Mouse (Mus musculus) liver, postnatal 0 days (tissue): Measurements from ENCODE around the gene Pfn3. TPM values are rescaled to one million over a fixed set of nuclear protein-coding genes. Genes with fewer than 3 reads are reported as not detected.

ENCODE experiments used
- ATAC-seq: fragments of 200-750 bp; cut with Nextera tagmentation; 2 replicates; pipeline ENCODE4 v1.8.0; 2017; ENCODE audit warnings: mild to moderate bottlenecking, moderate library complexity
- DNase-seq: peaks from one replicate; pipeline ENCODE4 v3.0.0-alpha.2; 2016
- H3K27ac ChIP-seq: fragments of 300-500 bp; sonication (generic); 2 replicates; pipeline ENCODE4 v1.5.1; 2014; ENCODE audit warnings: antibody characterized with exemption, moderate library complexity, mild to moderate bottlenecking, low read depth
- H3K27me3 ChIP-seq: fragments of 300-500 bp; sonication (generic); 2 replicates; pipeline ENCODE4 v1.6.1; 2014; ENCODE audit warnings: low read length, control low read depth, mixed read lengths; ENCODE audit not compliant: insufficient read depth
- H3K36me3 ChIP-seq: fragments of 300-500 bp; sonication (generic); replicated peaks from 2 replicates; pipeline ENCODE4 v1.6.1; 2014; ENCODE audit warnings: mild to moderate bottlenecking, control low read depth, low read length, moderate library complexity, mixed read lengths; ENCODE audit not compliant: insufficient read depth
- H3K4me1 ChIP-seq: fragments of 300-500 bp; sonication (generic); 2 replicates; pipeline ENCODE4 v1.6.1; 2014; ENCODE audit warnings: antibody characterized with exemption, mild to moderate bottlenecking, control low read depth; ENCODE audit not compliant: insufficient read depth
- H3K4me2 ChIP-seq: fragments of 300-500 bp; sonication (generic); 2 replicates; pipeline ENCODE4 v1.6.1; 2014; ENCODE audit warnings: low read depth, mild to moderate bottlenecking, low read length, moderate library complexity, mixed read lengths
- H3K4me3 ChIP-seq: fragments of 300-500 bp; sonication (generic); 2 replicates; pipeline ENCODE4 v1.5.1; 2014; ENCODE audit warnings: low read depth, low read length
- H3K9ac ChIP-seq: fragments of 300-500 bp; sonication (generic); replicated peaks from 2 replicates; pipeline ENCODE4 v1.6.1; 2014; ENCODE audit warnings: mild to moderate bottlenecking, moderate library complexity
- H3K9me3 ChIP-seq: fragments of 300-500 bp; sonication (generic); 2 replicates; pipeline ENCODE4 v1.6.1; 2016; ENCODE audit warnings: mild to moderate bottlenecking, control low read depth, low read length, mixed read lengths
- CTCF ChIP-seq: sonication (generic); IDR thresholded peaks from 2 replicates; pipeline ENCODE4 v1.5.1; 2016; ENCODE audit warnings: antibody characterized with exemption, low read depth
- EP300 ChIP-seq: IDR thresholded peaks from 2 replicates; pipeline ENCODE4 v1.6.1; 2016; ENCODE audit warnings: antibody characterized with exemption, low read depth, mild to moderate bottlenecking
- WGBS: fragments of 180-500 bp; shearing (Covaris S2); extraction: QIAGEN DNeasy Blood & Tissue Kit; methylation state at CpG from one replicate; pipeline ENCODE4 v1.1.7; 2014; ENCODE audit not compliant: insufficient replicate concordance; 5-methylcytosine and 5-hydroxymethylcytosine counted together
- polyA plus RNA-seq: library from polyadenylated mRNA; unstranded; fragments of >200 nt; fragmentation: Nextera tagmentation; extraction: Ambion mirVana; gene quantifications from 2 replicates; pipeline ENCODE4 v1.2.1, GENCODE M21; 2015

Pfn3 gene
- polyA plus RNA-seq, 1 experiment from 2014 or later = not detected

DNA sequence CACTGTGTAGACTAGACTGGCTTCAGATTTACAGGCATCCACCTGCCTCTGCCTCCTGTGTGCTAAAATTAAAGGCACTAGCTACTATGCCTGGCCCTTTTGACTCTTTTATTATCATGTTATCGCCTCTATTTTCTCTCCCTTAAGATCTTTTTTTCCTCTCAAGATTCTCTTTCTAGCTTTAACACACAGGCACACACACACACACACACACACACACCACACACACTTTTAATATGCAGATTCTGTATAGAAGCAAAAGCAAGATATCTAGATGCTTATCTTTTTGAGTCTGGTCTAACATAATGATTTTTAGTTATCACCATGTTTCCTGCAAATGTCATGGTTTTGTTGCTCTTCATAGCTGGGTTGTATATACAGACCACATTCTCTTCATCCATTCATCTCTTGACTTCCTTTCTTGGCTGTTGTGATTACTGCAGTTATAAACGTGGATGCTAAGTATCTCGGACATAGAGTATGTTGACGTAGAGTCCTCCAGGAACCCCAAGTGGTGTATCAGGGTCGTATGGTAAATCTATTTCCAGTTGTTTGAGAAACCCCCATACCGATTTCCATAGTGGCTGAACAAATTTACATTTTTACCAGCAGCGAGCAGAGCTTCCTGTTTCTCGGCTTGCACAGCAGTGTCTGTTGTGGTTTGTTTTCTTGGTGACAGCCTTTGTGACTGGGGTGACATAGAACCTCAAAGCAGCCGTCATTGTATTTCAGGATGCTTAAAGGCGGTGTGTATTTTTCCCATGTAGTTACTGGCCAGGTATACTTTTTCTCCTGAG is 17.1 kb upstream of the Pfn3 start:
- ATAC-seq = no peak
- Histone ChIP-seq H3K4me3 (no peak overlapping the region), H3K9ac (no peak overlapping the region), H3K27me3 (no peaks in the 10 kb centered on the region), H3K27ac (peak overlapping the region; percentile 49; the same call in 1 of the 2 replicates), H3K36me3 (no peaks in the 10 kb centered on the region), H3K4me1 (peaks cover 16% of the 10 kb centered on the region), H3K4me2 (no peak overlapping the region), H3K9me3 (no peaks in the 10 kb centered on the region)
- TF ChIP-seq EP300 (no peak), CTCF (no peak)
- no peak for DNase-seq
- 28% methylated on average over 10 of the region's 10 CpGs for WGBS

DNA sequence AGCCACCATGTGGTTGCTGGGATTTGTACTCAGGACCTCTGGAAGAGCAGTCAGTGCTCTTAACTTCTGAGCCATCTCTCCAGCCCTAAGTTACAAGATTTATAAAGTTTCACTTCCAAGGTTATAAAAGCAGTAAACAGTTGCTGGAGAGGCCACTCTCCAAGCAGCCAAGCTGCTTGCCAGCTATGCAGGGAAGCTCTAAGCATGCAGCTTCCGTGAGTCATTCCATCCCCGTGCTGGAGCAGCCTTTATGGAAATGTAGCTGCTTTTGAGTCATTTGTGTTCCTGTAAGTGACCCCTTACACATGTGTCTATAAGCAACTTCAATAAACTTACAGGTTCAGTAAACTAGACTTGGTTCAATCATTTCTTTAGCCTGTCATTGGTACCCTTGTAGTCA is 15.5 kb upstream of the Pfn3 start:
- no peak overlapping the region for H3K9ac ChIP-seq
- no peak overlapping the region for H3K4me3 ChIP-seq
- H3K36me3 ChIP-seq = no peaks in the 10 kb centered on the region
- no peak overlapping the region for H3K27ac ChIP-seq
- H3K27me3 ChIP-seq = no peaks in the 10 kb centered on the region
- no peak overlapping the region for H3K4me2 ChIP-seq
- no peaks in the 10 kb centered on the region for H3K9me3 ChIP-seq
- ATAC-seq (no peak), DNase-seq (no peak)
- H3K4me1 ChIP-seq = peaks cover 20% of the 10 kb centered on the region
- WGBS = 89% methylated on average over 2 of the region's 2 CpGs
- no peak for TF ChIP-seq EP300
- TF ChIP-seq CTCF = no peak

DNA sequence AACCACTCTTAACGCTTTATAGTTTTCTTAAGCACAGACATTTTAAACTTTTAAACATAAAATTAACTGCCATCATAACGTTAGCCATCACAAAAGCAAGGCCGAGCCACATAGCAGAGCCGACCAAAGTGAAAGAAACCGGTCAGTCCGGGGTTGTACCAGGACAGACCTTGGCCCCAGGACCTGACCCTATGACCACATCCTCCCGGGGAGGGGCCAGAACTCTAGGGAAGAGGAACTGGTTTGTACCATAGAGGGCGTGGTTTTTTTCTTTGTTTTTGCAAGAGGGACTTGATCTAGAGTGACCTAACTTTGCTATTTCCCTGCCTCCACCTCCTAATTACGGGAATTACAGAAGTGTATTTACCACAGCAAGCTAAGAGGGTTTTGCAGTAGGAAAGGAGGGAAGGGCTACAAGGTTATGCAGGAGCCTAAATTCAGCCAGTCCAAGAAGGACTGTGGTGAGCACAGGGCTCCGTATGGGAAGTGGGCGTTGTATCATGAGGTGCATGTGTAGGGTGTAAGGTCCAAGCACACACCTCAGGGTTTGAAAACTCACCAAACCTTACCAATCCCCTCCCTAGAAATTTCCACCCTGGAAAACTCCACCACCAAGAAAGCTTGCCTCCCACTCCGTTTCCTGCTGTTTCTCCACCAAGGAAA is 14.3 kb upstream of the Pfn3 start:
- DNase-seq = peak; percentile 83
- H3K9ac ChIP-seq = no peak overlapping the region
- H3K4me3 ChIP-seq = no peak overlapping the region
- peak overlapping the region; percentile 81 for H3K27ac ChIP-seq
- H3K4me1 ChIP-seq = peaks cover 20% of the 10 kb centered on the region
- peak; percentile 64; the same call in 1 of the 2 replicates for TF ChIP-seq EP300
- TF ChIP-seq CTCF = peak; percentile 14; the same call in 1 of the 2 replicates
- peak overlapping the region; percentile 48 for H3K4me2 ChIP-seq
- H3K27me3 ChIP-seq = no peaks in the 10 kb centered on the region
- ATAC-seq = peak; percentile 92
- no peaks in the 10 kb centered on the region for H3K36me3 ChIP-seq
- WGBS = 29% methylated on average over 12 of the region's 12 CpGs
- no peaks in the 10 kb centered on the region for H3K9me3 ChIP-seq

DNA sequence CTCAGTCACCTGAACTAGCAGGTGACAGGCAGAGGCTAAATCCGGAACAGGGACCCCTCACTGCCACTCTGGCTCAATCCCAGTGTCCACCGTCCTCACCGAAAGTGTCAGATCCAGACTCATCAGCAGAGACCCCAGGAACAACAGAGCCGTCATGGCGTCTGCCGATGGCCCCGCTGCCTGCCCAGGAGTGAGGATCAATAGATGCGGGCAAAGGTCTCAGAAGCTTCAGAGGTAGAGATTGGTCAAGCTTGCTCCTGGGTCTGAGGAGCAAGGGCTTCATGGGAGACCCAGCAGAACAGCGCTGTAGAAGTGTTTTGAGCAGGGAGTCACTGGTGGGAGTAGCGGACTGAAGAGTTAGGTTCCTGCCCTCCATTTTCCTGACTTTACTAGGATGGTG is 11.6 kb upstream of the Pfn3 start, which contains the start of gene F12:
F12 (minus strand) TSS at position 181 of the 400 bp plus-strand sequence.
- ATAC-seq = peak; percentile 43; the same call in 1 of the 2 replicates
- H3K4me1 ChIP-seq = peaks cover 20% of the 10 kb centered on the region
- H3K27me3 ChIP-seq = peaks cover 5% of the 10 kb centered on the region
- WGBS = 70% methylated on average over 10 of the region's 10 CpGs
- H3K9ac ChIP-seq = peak within 1 kb of the TSS; percentile 59
- H3K27ac ChIP-seq = peak within 1 kb of the TSS; percentile 77
- no peak for TF ChIP-seq CTCF
- TF ChIP-seq EP300 = no peak
- H3K4me3 ChIP-seq = peak within 1 kb of the TSS; percentile 45
- DNase-seq = peak; percentile 55
- peak within 1 kb of the TSS; percentile 55 for H3K4me2 ChIP-seq
- no peaks in the 10 kb centered on the region for H3K9me3 ChIP-seq
- H3K36me3 ChIP-seq = no peaks in the 10 kb centered on the region

DNA sequence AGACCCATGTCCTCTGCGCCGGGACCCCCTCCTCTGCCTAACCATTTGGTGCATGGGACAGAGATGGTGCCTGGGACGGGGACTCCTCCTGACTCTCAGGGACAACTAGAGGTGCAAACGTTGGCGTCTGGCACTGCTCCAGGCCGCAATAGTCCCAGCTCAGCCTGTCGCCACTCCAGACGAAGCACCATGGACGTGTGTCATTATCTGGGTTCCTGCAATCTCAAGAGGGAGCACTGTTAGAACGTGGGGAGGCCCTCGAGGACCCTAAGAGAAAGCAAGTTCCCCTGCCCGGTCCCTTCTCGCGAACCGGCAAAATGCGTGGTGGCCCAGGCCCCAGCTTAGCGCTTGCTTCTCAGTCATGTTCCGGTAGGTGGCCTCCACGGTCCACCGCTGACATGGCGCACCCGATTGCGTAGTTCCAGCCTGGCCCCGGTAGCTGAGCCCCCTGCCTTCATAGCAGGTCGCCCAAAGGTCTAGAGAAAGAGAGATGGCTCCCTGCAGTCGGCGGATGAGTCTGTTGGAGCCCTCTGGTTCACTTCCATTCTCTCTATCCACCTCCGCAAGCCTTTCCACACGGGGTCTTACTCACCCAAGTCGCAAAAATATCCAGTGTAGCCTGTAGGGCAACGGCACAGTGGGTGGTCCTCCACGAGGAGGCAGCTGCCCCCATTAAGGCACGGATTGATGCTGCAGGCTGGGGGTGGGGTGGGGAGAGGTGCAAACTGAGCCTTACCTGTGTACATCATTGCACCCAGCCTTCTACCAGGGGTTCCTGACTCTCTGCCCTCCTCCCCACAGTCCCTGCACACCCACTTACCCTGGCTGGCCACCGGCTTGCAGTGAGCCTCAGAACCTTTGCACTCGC is 6.1 kb upstream of the Pfn3 start:
- ATAC-seq (0 out of 2 replicates have a peak, but pooled peaks have one; percentile 12), DNase-seq (peak; percentile 71)
- Histone ChIP-seq H3K4me3 (0 out of 2 replicates have a peak overlapping the region, but pooled peaks have one; percentile 4), H3K9me3 (no peaks in the 10 kb centered on the region), H3K4me2 (peak overlapping the region; percentile 48), H3K27me3 (peaks cover 32% of the 10 kb centered on the region), H3K4me1 (peaks cover 15% of the 10 kb centered on the region), H3K9ac (no peak overlapping the region), H3K36me3 (peaks cover 4% of the 10 kb centered on the region; the same call in 1 of the 2 replicates), H3K27ac (no peak overlapping the region)
- TF ChIP-seq EP300 (no peak), CTCF (peak; percentile 84)
- 24% methylated on average over 35 of the region's 35 CpGs for WGBS
